Mouse (Mus musculus): Measurements from ENCODE around the gene Kif5a. TPM values are rescaled to one million over a fixed set of nuclear protein-coding genes. Genes with fewer than 3 reads are reported as not detected.

The Kif5a gene
- polyA plus RNA-seq, 1 experiment from 2014 or later = 70.0 TPM

- H3K4me2 ChIP-seq (replicated peaks) = peak overlapping the region; percentile 34
- no peaks in the 10 kb centered on the region for H3K27me3 ChIP-seq
- no peaks in the 10 kb centered on the region for H3K9me3 ChIP-seq (replicated peaks)
- no peak overlapping the region for H3K27ac ChIP-seq
- no peaks in the 10 kb centered on the region; the same call in 1 of the 2 replicates for H3K36me3 ChIP-seq
- H3K4me3 ChIP-seq = no peak overlapping the region
- WGBS = 26% methylated on average over 14 of the region's 14 CpGs
- H3K4me1 ChIP-seq = peaks cover 27% of the 10 kb centered on the region
- no peak for ATAC-seq (ENCODE audit: low FRiP score)
- no peak overlapping the region for H3K9ac ChIP-seq
These were observed 7.4 kb downstream of the Kif5a start for GRCm38 (mm10) chr10:127255625-127256345.

GRCm38 (mm10) chr10:127250810-127251209, 12.3 kb downstream of the Kif5a start:
- Histone ChIP-seq H3K9ac (no peak overlapping the region), H3K4me1 (no peaks in the 10 kb centered on the region), H3K9me3 (replicated peaks) (no peaks in the 10 kb centered on the region), H3K27ac (no peak overlapping the region), H3K4me2 (replicated peaks) (no peak overlapping the region), H3K4me3 (no peak overlapping the region), H3K27me3 (no peaks in the 10 kb centered on the region), H3K36me3 (peaks cover 22% of the 10 kb centered on the region)
- no peak for ATAC-seq (ENCODE audit: low FRiP score)
- 85% methylated on average over 5 of the region's 5 CpGs for WGBS

- Histone ChIP-seq H3K4me2 (replicated peaks) (no peak overlapping the region), H3K4me1 (peaks cover 6% of the 10 kb centered on the region; the same call in 1 of the 2 replicates), H3K27me3 (no peaks in the 10 kb centered on the region), H3K4me3 (no peak overlapping the region), H3K36me3 (peaks cover 83% of the 10 kb centered on the region), H3K9me3 (replicated peaks) (no peaks in the 10 kb centered on the region), H3K27ac (no peak overlapping the region), H3K9ac (no peak overlapping the region)
- WGBS = 66% methylated on average over 18 of the region's 18 CpGs
- ATAC-seq (ENCODE audit: low FRiP score) = no peak
These were observed 24.8 kb downstream of the Kif5a start for GRCm38 (mm10) chr10:127238241-127238824.

- Histone ChIP-seq H3K27ac (no peak overlapping the region), H3K36me3 (peaks cover 70% of the 10 kb centered on the region), H3K4me3 (no peak overlapping the region), H3K27me3 (no peaks in the 10 kb centered on the region), H3K9ac (no peak overlapping the region), H3K4me1 (peaks cover 6% of the 10 kb centered on the region; the same call in 1 of the 2 replicates), H3K4me2 (replicated peaks) (no peak overlapping the region), H3K9me3 (replicated peaks) (no peaks in the 10 kb centered on the region)
- 31% methylated on average over 9 of the region's 9 CpGs for WGBS
- peak; percentile 40; the same call in 1 of the 2 replicates for ATAC-seq (ENCODE audit: low FRiP score)
These were observed 26.6 kb downstream of the Kif5a start for GRCm38 (mm10) chr10:127236541-127236940.

GRCm38 (mm10) chr10:127233141-127233540, 30.0 kb downstream of the Kif5a start:
- WGBS = 87% methylated on average over 9 of the region's 9 CpGs
- peaks cover 6% of the 10 kb centered on the region; the same call in 1 of the 2 replicates for H3K4me1 ChIP-seq

GRCm38 (mm10) chr10:127231741-127232140, 31.4 kb downstream of the Kif5a start:
- Histone ChIP-seq H3K27ac (no peak overlapping the region), H3K9ac (no peak overlapping the region), H3K27me3 (0 out of 2 replicates have a peak, but pooled peaks cover under 1% of the 10 kb centered on the region), H3K4me1 (peaks cover 5% of the 10 kb centered on the region; the same call in 1 of the 2 replicates), H3K4me3 (no peak overlapping the region), H3K4me2 (replicated peaks) (no peak overlapping the region), H3K36me3 (peaks cover 55% of the 10 kb centered on the region), H3K9me3 (replicated peaks) (no peaks in the 10 kb centered on the region)
- ATAC-seq (ENCODE audit: low FRiP score) = no peak
- WGBS = 87% methylated on average over 14 of the region's 14 CpGs

More at GRCm38 (mm10) chr10:127233141-127233540, 30.0 kb downstream of the Kif5a start:
- no peaks in the 10 kb centered on the region for H3K27me3 ChIP-seq
- H3K4me3 ChIP-seq = no peak overlapping the region
- no peak overlapping the region for H3K4me2 ChIP-seq (replicated peaks)
- no peaks in the 10 kb centered on the region for H3K9me3 ChIP-seq (replicated peaks)
- ATAC-seq (ENCODE audit: low FRiP score) = no peak
- peaks cover 61% of the 10 kb centered on the region for H3K36me3 ChIP-seq
- no peak overlapping the region for H3K27ac ChIP-seq
- H3K9ac ChIP-seq = no peak overlapping the region

- ATAC-seq (ENCODE audit: low FRiP score) = no peak
- Histone ChIP-seq H3K27me3 (0 out of 2 replicates have a peak, but pooled peaks cover 4% of the 10 kb centered on the region), H3K4me2 (replicated peaks) (no peak overlapping the region), H3K9ac (0 out of 2 replicates have a peak overlapping the region, but pooled peaks have one; percentile 1), H3K4me3 (no peak overlapping the region), H3K9me3 (replicated peaks) (no peaks in the 10 kb centered on the region), H3K36me3 (peaks cover 48% of the 10 kb centered on the region), H3K4me1 (peaks cover 2% of the 10 kb centered on the region), H3K27ac (no peak overlapping the region)
- WGBS = 86% methylated on average over 12 of the region's 12 CpGs
These were observed 32.5 kb downstream of the Kif5a start for GRCm38 (mm10) chr10:127230693-127231092.

- Histone ChIP-seq H3K27ac (no peak overlapping the region), H3K36me3 (peaks cover 46% of the 10 kb centered on the region), H3K4me3 (no peak overlapping the region), H3K9ac (no peak overlapping the region), H3K4me2 (replicated peaks) (no peak overlapping the region), H3K27me3 (0 out of 2 replicates have a peak, but pooled peaks cover 4% of the 10 kb centered on the region), H3K9me3 (replicated peaks) (no peaks in the 10 kb centered on the region), H3K4me1 (peaks cover 3% of the 10 kb centered on the region)
- WGBS = 22% methylated on average over 4 of the region's 4 CpGs
- 0 out of 2 replicates have a peak, but pooled peaks have one; percentile 71 for ATAC-seq (ENCODE audit: low FRiP score)
These were observed 34.3 kb downstream of the Kif5a start for GRCm38 (mm10) chr10:127228897-127229296.

- Histone ChIP-seq H3K36me3 (peaks cover 39% of the 10 kb centered on the region), H3K9me3 (replicated peaks) (no peaks in the 10 kb centered on the region), H3K27me3 (0 out of 2 replicates have a peak, but pooled peaks cover 4% of the 10 kb centered on the region), H3K27ac (no peak overlapping the region), H3K4me1 (peaks cover 3% of the 10 kb centered on the region), H3K4me2 (replicated peaks) (no peak overlapping the region), H3K9ac (no peak overlapping the region), H3K4me3 (no peak overlapping the region)
- 90% methylated on average over 8 of the region's 8 CpGs for WGBS
- ATAC-seq (ENCODE audit: low FRiP score) = no peak
These were observed 36.0 kb downstream of the Kif5a start for GRCm38 (mm10) chr10:127227163-127227562.

- Histone ChIP-seq H3K9me3 (replicated peaks) (no peaks in the 10 kb centered on the region), H3K36me3 (peaks cover 35% of the 10 kb centered on the region), H3K4me2 (replicated peaks) (no peak overlapping the region), H3K4me1 (peaks cover 3% of the 10 kb centered on the region; the same call in 1 of the 2 replicates), H3K27ac (no peak overlapping the region), H3K27me3 (0 out of 2 replicates have a peak, but pooled peaks cover 4% of the 10 kb centered on the region), H3K9ac (0 out of 2 replicates have a peak overlapping the region, but pooled peaks have one; percentile 3), H3K4me3 (no peak overlapping the region)
- no peak for ATAC-seq (ENCODE audit: low FRiP score)
- 70% methylated on average over 8 of the region's 8 CpGs for WGBS
These were observed 36.7 kb downstream of the Kif5a start for GRCm38 (mm10) chr10:127226318-127226895.

GRCm38 (mm10) chr10:127225732-127226131, 37.4 kb downstream of the Kif5a start:
- Histone ChIP-seq H3K4me3 (no peak overlapping the region), H3K4me1 (peaks cover 3% of the 10 kb centered on the region; the same call in 1 of the 2 replicates), H3K9ac (no peak overlapping the region), H3K36me3 (peaks cover 31% of the 10 kb centered on the region), H3K27me3 (0 out of 2 replicates have a peak, but pooled peaks cover 4% of the 10 kb centered on the region), H3K9me3 (replicated peaks) (no peaks in the 10 kb centered on the region), H3K27ac (no peak overlapping the region), H3K4me2 (replicated peaks) (no peak overlapping the region)
- ATAC-seq (ENCODE audit: low FRiP score) = no peak
- WGBS = 15% methylated on average over 10 of the region's 10 CpGs

- no peaks in the 10 kb centered on the region for H3K9me3 ChIP-seq (replicated peaks)
- ATAC-seq (ENCODE audit: low FRiP score) = no peak
These were observed 37.9 kb downstream of the Kif5a start for GRCm38 (mm10) chr10:127225213-127225612.

More at GRCm38 (mm10) chr10:127225213-127225612, 37.9 kb downstream of the Kif5a start:
- no peak overlapping the region for H3K27ac ChIP-seq
- WGBS = 34% methylated on average over 6 of the region's 6 CpGs
- H3K9ac ChIP-seq = no peak overlapping the region
- no peak overlapping the region for H3K4me3 ChIP-seq
- H3K36me3 ChIP-seq = peaks cover 26% of the 10 kb centered on the region
- H3K4me2 ChIP-seq (replicated peaks) = no peak overlapping the region
- 0 out of 2 replicates have a peak, but pooled peaks cover 4% of the 10 kb centered on the region for H3K27me3 ChIP-seq
- peaks cover 3% of the 10 kb centered on the region; the same call in 1 of the 2 replicates for H3K4me1 ChIP-seq
